15 mouse cellular contexts compared by ENCODE assay signal in genomic region chr13:29350004-29350403, GRCm38 (mm10).
A peak's percentile ranks its signal among the peaks of the same experiment; 100 is the strongest.
DNase-seq lines count a peak whose midpoint lies in the region; ATAC-seq lines count a peak whose summit lies in the region.
"Had no signal": no experiment of that assay in that cellular context is flagged by ENCODE, and none has a peak within 500 bp of the region (broad histone marks: within the 10 kb centered on the region; RNA-seq: fewer than 3 reads in every experiment).

No protein-coding gene starts in this region.

- H3K4me1 ChIP-seq in forebrain, embryonic 14.5 days (ENCODE audit: control insufficient read depth, insufficient read depth, low read length) = peaks cover 13% of the 10 kb centered on the region
- peaks cover 4% of the 10 kb centered on the region; the same call in 1 of the 2 replicates for H3K4me1 ChIP-seq in forebrain, embryonic 11.5 days (replicated peaks; ENCODE audit: control insufficient read depth, insufficient read depth, low read length)
- peaks cover 25% of the 10 kb centered on the region for H3K4me1 ChIP-seq in kidney, embryonic 14.5 days (ENCODE audit: control insufficient read depth, insufficient read depth, low read length)
- H3K4me1 ChIP-seq in midbrain, embryonic 10.5 days = 0 out of 2 replicates have a peak, but pooled peaks cover 1% of the 10 kb centered on the region
- H3K4me1 ChIP-seq in midbrain, embryonic 13.5 days (replicated peaks) = peaks cover 8% of the 10 kb centered on the region; the same call in 1 of the 2 replicates
- H3K4me1 ChIP-seq: hindbrain, embryonic 15.5 days had no signal

- H3K9me3 ChIP-seq in forebrain, embryonic 14.5 days (replicated peaks; ENCODE audit: control insufficient read depth, low read length) = no peaks in the 10 kb centered on the region
- no peaks in the 10 kb centered on the region for H3K9me3 ChIP-seq in forebrain, embryonic 11.5 days (ENCODE audit: control insufficient read depth, low read length)
- H3K9me3 ChIP-seq in kidney, embryonic 14.5 days (ENCODE audit: control insufficient read depth, low read length) = no peaks in the 10 kb centered on the region
- H3K9me3 ChIP-seq in midbrain, embryonic 10.5 days (replicated peaks) = peaks cover 6% of the 10 kb centered on the region; the same call in 1 of the 2 replicates
- H3K9me3 ChIP-seq in midbrain, embryonic 13.5 days = 0 out of 2 replicates have a peak, but pooled peaks cover 4% of the 10 kb centered on the region
- H3K9me3 ChIP-seq: heart, embryonic 13.5 days; hindbrain, embryonic 15.5 days had no signal

- H3K27me3 ChIP-seq in forebrain, embryonic 14.5 days (replicated peaks; ENCODE audit: control insufficient read depth, insufficient read depth, low read length) = no peaks in the 10 kb centered on the region
- H3K27me3 ChIP-seq in forebrain, embryonic 11.5 days (ENCODE audit: control insufficient read depth, insufficient read depth, low read length) = no peaks in the 10 kb centered on the region
- no peaks in the 10 kb centered on the region for H3K27me3 ChIP-seq in kidney, embryonic 14.5 days (ENCODE audit: control insufficient read depth, insufficient read depth, low read length)
- H3K27me3 ChIP-seq in midbrain, embryonic 10.5 days (ENCODE audit: low read depth, poor library complexity, severe bottlenecking) = no peaks in the 10 kb centered on the region
- H3K27me3 ChIP-seq in midbrain, embryonic 13.5 days = no peaks in the 10 kb centered on the region
- H3K27me3 ChIP-seq: heart, embryonic 13.5 days; hindbrain, embryonic 15.5 days had no signal

- no peak; the same call in 1 of the 2 replicates for ATAC-seq in forebrain, embryonic 14.5 days
- no peak for ATAC-seq in forebrain, embryonic 11.5 days (replicated peaks; ENCODE audit: low FRiP score)
- peak; percentile 26; the same call in 1 of the 2 replicates for ATAC-seq in kidney, embryonic 14.5 days (ENCODE audit: low FRiP score, low TSS enrichment)
- no peak for ATAC-seq in midbrain, embryonic 13.5 days

- 33% methylated on average over 4 of the region's 4 CpGs for WGBS in forebrain, embryonic 14.5 days
- WGBS in forebrain, embryonic 11.5 days = 56% methylated on average over 4 of the region's 4 CpGs
- 42% methylated on average over 4 of the region's 4 CpGs for WGBS in kidney, embryonic 14.5 days
- 89% methylated on average over 4 of the region's 4 CpGs for WGBS in midbrain, embryonic 10.5 days
- WGBS in midbrain, embryonic 13.5 days = 68% methylated on average over 4 of the region's 4 CpGs

- no peaks in the 10 kb centered on the region for H3K36me3 ChIP-seq in forebrain, embryonic 14.5 days (ENCODE audit: control insufficient read depth, insufficient read depth, low read length)
- H3K36me3 ChIP-seq in forebrain, embryonic 11.5 days (ENCODE audit: control insufficient read depth, insufficient read depth, low read length) = no peaks in the 10 kb centered on the region
- H3K36me3 ChIP-seq in kidney, embryonic 14.5 days (ENCODE audit: control insufficient read depth, insufficient read depth, low read length) = no peaks in the 10 kb centered on the region; the same call in 1 of the 2 replicates
- peaks cover 14% of the 10 kb centered on the region for H3K36me3 ChIP-seq in midbrain, embryonic 10.5 days
- H3K36me3 ChIP-seq in midbrain, embryonic 13.5 days = peaks cover 10% of the 10 kb centered on the region
- H3K36me3 ChIP-seq: hindbrain, embryonic 15.5 days had no signal

- no peak overlapping the region for H3K4me3 ChIP-seq in forebrain, embryonic 14.5 days (ENCODE audit: low read depth, low read length)
- H3K4me3 ChIP-seq in forebrain, embryonic 11.5 days (ENCODE audit: low read depth, low read length) = no peak overlapping the region
- H3K4me3 ChIP-seq in kidney, embryonic 14.5 days (ENCODE audit: low read length) = no peak overlapping the region
- H3K4me3 ChIP-seq in midbrain, embryonic 10.5 days = no peak overlapping the region
- no peak overlapping the region for H3K4me3 ChIP-seq in midbrain, embryonic 13.5 days (replicated peaks)
- H3K4me3 ChIP-seq: heart, embryonic 13.5 days; hindbrain, embryonic 15.5 days had no signal

- no peak for DNase-seq in forebrain, embryonic 14.5 days (ENCODE audit: low spot score)
- DNase-seq in forebrain, embryonic 11.5 days (ENCODE audit: low spot score) = no peak
- DNase-seq in kidney, postnatal 4 days = no peak
- no peak for DNase-seq in midbrain, embryonic 10.5 days (ENCODE audit: low spot score)
- no peak for DNase-seq in urinary bladder, adult 18-20 months (ENCODE audit: low spot score in 2 of 2)
- DNase-seq: adrenal gland, adult 8-10 months; adrenal gland, postnatal 36 days; cerebellum, adult 2 months; cerebellum, postnatal 10 days; gastrocnemius, postnatal 36 days; heart, postnatal 36 days had no signal

- H3K4me2 ChIP-seq in forebrain, embryonic 14.5 days (ENCODE audit: low read length) = no peak overlapping the region
- H3K4me2 ChIP-seq in forebrain, embryonic 11.5 days (ENCODE audit: low read depth, low read length, severe bottlenecking) = no peak overlapping the region
- no peak overlapping the region; the same call in 1 of the 2 replicates for H3K4me2 ChIP-seq in kidney, embryonic 14.5 days (replicated peaks; ENCODE audit: low read depth, low read length)
- H3K4me2 ChIP-seq in midbrain, embryonic 13.5 days (replicated peaks) = no peak overlapping the region
- H3K4me2 ChIP-seq: heart, embryonic 13.5 days; hindbrain, embryonic 15.5 days had no signal

- peak overlapping the region; percentile 36; the same call in 1 of the 2 replicates for H3K27ac ChIP-seq in forebrain, embryonic 14.5 days (ENCODE audit: low read depth, low read length)
- no peak overlapping the region for H3K27ac ChIP-seq in forebrain, embryonic 11.5 days (ENCODE audit: low read depth, low read length)
- peak overlapping the region; percentile 65; the same call in 1 of the 2 replicates for H3K27ac ChIP-seq in kidney, embryonic 14.5 days (ENCODE audit: low read depth, low read length)
- 0 out of 2 replicates have a peak overlapping the region, but pooled peaks have one; percentile 23 for H3K27ac ChIP-seq in midbrain, embryonic 10.5 days (replicated peaks)
- H3K27ac ChIP-seq in midbrain, embryonic 13.5 days = no peak overlapping the region
- H3K27ac ChIP-seq: heart, embryonic 13.5 days; hindbrain, embryonic 15.5 days had no signal

- H3K9ac ChIP-seq in forebrain, embryonic 14.5 days (ENCODE audit: low read length) = no peak overlapping the region
- H3K9ac ChIP-seq in forebrain, embryonic 11.5 days (ENCODE audit: low read length) = no peak overlapping the region
- no peak overlapping the region for H3K9ac ChIP-seq in kidney, embryonic 14.5 days (ENCODE audit: low read depth, low read length)
- H3K9ac ChIP-seq in midbrain, embryonic 13.5 days (replicated peaks) = no peak overlapping the region
- H3K9ac ChIP-seq: heart, embryonic 13.5 days; hindbrain, embryonic 15.5 days had no signal

Comparison
In these comparisons a context has a peak if more than half of its experiments do, and no peak if none do; other contexts are left out.
1. H3K27ac ChIP-seq: peak in forebrain, embryonic 14.5 days (single experiment), kidney, embryonic 14.5 days (single experiment) and midbrain, embryonic 10.5 days (single experiment); none in forebrain, embryonic 11.5 days (single experiment) and midbrain, embryonic 13.5 days (single experiment).